Mouse (Mus musculus): ENCODE measurements around the gene Rnf150. TPM values are rescaled to one million over a fixed set of nuclear protein-coding genes. Genes with fewer than 3 reads are reported as not detected.
"Not testable (repeated sequence)": the region's sequence is repeated elsewhere in the genome, so short reads cannot be mapped to it uniquely, and the experiment has no call there.

Gene Rnf150
- total RNA-seq, 2 experiments from 2014 or later: 43.1 to 45.3 TPM

DNA sequence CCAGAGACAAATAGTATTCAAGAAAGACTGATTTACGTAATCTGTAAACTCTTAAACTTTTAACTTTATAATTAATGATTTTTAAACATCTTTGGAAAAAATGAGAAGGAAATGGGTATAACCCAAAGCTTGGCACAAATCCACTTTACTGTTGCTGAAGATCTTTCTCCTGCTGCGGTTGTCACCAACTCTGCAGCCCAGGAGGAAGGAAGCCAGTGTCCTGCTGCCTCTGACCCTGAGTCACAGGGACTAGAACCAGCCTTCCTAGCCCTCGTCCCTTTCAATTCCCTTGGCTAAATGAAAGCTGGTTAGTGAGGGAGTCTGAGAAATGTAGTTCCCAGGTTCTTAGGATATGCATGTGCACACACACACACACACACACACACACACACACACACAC lies 203.7 kb downstream of the Rnf150 start:
- no peak for DNase-seq (ENCODE audit: low spot score in 2 of 2)

DNA sequence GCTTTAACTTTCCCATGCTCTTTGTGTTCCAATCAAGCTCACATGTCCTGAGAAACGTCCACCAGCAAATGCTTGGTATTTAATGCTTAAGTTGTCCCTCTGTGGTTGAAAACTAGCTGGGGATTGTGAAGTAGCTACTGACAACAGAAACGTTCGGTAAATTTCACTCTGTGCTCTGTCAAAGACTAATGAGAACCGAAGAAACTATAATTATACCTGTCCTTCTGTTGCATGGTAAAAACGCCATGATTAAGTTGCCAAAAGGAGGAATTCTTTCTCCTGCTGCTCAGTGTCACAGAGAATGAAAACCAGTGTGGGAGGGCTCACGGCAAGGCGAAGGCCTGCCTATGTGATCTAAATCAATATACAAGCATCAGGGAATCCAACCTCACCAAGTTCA lies 204.8 kb downstream of the Rnf150 start:
- DNase-seq (ENCODE audit: low spot score in 2 of 2): no peak

DNA sequence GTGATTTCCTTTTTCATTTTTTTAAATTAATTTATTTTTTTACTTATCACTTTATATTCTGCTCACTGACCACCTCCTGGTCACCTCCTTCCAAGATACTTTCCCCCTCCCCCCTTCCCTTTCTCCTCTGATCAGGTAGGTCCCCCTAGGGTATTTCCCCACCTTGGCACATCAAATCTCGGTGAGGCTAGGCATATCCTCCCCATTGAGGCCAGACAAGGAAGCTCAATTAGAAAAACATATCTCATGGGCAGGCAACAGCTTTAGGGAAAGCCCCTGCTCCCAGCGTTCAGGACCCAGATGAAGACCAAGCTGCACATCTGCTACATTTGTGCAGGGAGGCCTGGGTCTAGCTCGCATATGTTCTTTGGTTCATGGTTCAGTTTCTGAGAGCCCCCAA lies 211.1 kb downstream of the Rnf150 start:
- DNase-seq (ENCODE audit: low spot score in 2 of 2): no peak

DNA sequence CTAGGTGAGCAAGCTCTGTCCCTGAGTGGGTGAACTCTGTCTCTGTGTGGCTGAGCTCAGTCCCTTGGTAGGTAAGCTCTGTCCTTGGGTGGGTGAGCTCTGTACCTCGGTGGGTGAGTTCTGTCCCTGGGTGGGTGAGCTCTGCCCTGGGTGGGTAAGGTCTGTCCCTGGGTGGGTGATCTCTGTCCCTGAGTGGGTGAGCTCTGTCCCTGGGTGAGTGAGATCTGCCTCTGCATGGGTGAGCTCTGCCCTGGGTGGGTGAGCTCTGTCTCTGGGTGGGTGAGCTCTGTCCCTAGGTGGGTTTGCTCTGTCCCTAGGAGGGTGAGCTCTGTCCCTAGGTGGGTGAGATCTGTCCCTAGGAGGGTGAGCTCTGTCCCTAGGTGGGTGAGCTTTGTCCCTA lies 213.5 kb downstream of the Rnf150 start:
- DNase-seq (ENCODE audit: low spot score in 2 of 2): no peak

DNA sequence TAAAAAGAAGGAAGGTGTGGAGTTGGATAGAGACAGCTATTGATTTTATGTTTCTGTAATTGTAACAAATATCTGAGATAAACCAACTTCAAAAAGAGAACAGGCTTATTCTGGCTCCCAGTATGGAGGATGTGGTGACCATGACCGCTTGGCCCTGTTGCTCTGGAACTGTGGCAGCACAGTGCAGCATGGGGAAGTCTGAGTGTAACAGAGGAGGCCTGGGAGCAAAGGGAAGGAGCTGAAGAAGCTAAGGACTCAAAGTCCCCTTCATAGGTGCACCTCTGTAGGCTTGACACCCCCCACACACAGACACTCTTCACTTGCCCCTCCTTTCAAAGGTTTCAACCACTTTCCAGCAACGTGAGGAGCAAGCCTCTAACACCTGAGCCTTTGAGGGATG lies 214.2 kb downstream of the Rnf150 start:
- no peak for DNase-seq (ENCODE audit: low spot score in 2 of 2)

DNA sequence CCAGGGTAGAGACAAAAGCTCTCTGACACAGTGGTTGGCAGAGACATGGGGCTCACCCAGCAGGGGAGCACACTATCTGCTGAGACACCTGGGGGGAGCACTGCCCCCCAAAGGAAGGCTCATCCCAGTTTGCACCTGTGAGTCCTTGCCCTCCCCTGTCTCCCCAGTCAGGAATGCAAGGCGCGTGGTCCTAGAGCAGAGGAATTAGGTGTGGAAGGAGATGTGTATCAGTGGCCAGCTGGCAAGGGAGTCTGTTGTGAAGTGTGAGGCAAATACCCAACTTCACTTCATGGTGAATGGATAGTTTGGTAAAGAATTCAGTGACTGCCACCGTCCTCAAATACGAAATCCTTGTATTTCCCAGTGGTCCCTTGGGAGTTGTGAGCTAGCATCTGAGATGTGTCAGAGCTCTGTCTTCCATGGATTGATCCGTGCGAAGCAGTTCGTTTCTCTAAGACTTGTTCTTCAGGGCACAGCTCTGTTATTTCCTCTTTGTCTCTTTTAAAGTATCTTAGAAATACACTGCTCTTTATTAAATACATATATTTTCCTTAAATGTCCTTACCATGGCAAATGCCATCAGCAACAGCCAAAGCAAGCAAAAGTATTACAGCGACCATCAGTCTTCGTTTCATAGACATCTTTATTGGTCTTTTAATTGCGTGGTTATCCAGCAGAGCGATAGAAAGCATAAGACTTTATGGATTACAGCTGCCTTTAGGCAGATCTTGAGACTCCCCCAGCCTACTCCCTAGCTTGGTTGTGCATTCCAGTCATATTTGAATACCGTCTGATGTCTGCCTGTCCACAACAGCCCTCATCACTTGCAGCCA lies 215.8 kb downstream of the Rnf150 start:
- no peak for DNase-seq (ENCODE audit: low spot score in 2 of 2)

DNA sequence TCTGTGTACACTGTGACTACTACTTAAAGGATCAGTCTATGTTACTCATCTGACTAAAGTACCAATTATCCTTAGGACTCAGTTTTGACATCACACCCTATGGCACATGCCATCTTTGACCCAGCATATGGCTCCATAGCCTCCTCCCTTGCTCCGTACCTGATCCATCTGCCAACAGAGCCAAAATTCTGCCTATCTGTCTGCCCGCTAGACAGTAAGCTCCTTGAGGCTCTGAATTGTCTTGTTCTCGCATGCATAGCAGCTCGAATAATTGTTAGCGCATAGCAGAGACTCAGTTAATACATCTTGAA lies 216.3 kb downstream of the Rnf150 start:
- DNase-seq (ENCODE audit: low spot score in 2 of 2): no peak

DNA sequence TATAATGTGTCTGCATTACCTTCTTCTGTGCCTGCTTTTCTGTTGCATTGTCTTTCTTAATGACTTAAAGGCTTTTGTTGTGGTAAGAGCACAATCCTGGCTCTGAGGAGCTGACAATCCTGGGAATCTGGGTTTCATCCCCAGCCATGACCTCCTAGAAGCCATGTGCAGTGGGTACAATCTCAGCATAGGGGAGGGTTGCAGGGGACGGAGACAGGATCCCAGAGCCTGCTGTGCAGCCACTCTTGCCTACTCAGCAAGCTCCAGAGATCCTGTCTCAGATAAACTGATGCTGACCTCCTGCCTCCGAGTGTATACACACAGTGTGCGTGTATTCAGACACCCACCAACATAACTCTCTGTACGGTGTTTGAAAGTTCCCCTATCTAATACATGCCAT lies 218.1 kb downstream of the Rnf150 start:
- no peak for DNase-seq (ENCODE audit: low spot score in 2 of 2)

DNA sequence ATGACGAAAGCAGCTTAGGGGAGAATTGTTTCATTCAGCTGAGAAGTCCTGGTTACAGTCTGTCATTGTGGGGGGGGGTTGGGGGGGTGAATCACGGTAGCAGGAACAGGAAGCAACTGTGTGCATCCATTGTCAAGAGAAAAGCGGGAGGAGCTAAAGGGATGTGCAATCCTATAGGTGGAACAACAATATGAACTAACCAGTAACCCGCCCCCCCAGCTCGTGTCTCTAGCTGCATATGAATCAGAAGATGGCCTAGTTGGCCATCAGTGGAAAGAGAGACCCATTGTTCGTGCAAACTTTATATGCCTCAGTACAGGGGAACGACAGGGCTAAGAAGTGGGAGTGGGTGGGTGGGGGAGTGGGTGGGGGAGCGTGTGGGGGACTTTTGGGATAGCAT lies 218.7 kb downstream of the Rnf150 start:
- not testable (repeated sequence) for DNase-seq (ENCODE audit: low spot score in 2 of 2)

DNA sequence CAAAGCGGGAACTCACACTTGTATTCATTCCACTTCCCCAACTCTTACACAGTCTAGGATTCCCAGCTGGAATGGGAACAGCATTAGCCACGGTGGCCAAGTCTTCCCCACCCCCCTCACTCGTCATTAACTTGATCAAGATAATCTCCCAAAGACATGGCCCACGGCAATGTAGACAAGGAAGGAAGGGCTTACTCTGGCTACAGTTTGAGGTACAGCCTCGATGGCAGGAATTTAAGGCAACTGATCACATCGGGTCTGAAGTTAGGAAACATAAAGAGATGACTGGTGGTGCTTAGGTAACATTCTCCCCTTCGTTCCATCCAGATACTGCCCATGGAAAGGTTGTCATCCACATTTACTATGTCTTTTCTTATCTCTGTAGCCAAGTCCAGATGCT lies 219.1 kb downstream of the Rnf150 start:
- no peak for DNase-seq (ENCODE audit: low spot score in 2 of 2)

DNA sequence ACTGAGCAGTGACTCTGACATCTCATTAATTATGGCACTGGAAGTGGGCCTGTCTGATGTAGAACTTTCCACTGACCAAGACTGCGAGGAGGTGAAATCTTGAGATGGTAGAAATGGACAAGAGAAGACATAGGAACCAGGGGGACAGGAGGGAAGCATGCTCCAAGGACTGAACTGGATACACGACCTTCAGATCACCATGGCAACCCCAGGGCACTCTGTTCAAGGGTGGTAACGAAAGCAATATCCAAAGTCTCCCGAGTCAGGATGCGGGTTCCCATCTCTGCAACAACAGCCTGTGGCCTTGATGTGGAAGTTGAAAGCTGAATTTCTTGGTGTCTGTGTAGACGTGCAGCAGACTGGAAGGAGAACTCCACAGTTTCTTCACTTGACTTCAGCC lies 220.3 kb downstream of the Rnf150 start:
- no peak for DNase-seq (ENCODE audit: low spot score in 2 of 2)

DNA sequence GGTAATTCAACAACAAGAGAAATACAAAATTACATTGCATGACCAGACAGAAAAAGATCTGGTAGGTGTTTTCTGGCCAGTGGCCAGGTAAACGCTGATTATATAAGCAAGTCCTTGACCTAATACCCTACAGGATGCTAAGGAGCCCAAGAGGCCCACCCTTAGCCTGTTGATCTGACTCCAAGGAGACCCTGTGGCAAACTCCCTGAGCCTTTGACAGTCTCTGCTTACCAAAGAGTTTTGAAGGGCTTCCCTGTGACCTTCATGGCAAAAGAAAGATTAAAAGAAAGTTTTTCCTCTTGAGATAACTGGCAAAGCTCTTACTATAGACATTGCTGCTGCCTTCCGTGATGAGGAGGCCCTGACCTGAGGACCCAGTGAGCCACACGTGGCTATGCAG lies 222.4 kb downstream of the Rnf150 start:
- DNase-seq (ENCODE audit: low spot score in 2 of 2): no peak

DNA sequence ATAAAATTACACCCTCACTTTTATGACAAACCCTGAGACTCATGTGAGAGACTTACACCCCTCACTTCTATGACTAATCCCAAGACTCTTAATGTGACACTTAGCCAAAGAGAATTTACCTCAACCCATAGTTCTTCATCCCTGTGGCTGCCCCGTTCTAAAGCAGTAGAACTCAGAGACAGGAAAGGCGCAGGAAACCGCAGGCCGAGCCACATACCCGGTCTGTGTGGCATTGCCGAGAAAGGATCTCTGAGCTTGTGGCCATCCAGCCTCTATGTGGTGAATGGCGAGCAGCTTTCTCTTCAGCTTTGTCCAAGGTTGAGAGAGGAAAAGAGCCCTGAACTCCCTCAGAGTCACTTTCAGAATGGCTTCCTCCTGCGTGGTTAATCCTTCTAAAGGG lies 223.5 kb downstream of the Rnf150 start:
- no peak for DNase-seq (ENCODE audit: low spot score in 2 of 2)

DNA sequence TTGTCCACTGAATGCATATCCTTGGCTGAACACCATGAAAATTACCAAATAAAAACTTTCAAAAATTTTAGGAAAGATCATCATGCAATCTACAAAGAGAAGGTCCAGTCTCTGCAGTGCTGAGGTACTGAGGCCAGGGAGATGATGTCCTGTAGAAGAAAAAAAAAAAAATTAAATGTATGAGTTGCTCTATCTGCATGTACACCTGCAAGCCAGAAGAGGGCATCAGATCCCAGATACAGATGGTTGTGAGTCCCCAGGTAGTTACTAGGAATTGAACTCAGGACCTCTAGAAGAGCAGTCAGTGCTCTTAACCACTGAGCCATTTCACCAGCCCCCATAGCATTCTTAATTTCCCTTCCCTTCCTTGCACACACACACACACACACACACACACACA lies 224.4 kb downstream of the Rnf150 start:
- no peak for DNase-seq (ENCODE audit: low spot score in 2 of 2)

DNA sequence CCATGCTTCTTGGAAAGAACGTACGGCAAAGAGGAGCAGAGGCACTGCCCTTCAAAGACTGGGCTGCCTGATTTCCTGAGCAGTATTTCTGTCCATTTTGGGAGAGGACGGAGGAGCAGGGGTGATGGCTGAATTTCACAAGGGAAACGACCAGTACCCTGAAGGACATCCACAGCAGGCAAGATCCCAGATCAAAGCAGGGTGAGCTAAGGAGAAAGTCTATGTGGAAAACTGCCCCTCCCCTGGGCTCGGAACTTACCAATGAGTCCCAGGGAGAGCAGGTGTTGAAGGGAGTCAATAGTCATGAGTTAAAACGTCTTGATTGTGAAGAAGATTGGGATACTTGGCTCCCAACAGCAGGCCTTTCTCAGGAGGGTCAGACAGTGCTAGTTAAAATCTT lies 225.0 kb downstream of the Rnf150 start:
- DNase-seq (ENCODE audit: low spot score in 2 of 2): no peak

DNA sequence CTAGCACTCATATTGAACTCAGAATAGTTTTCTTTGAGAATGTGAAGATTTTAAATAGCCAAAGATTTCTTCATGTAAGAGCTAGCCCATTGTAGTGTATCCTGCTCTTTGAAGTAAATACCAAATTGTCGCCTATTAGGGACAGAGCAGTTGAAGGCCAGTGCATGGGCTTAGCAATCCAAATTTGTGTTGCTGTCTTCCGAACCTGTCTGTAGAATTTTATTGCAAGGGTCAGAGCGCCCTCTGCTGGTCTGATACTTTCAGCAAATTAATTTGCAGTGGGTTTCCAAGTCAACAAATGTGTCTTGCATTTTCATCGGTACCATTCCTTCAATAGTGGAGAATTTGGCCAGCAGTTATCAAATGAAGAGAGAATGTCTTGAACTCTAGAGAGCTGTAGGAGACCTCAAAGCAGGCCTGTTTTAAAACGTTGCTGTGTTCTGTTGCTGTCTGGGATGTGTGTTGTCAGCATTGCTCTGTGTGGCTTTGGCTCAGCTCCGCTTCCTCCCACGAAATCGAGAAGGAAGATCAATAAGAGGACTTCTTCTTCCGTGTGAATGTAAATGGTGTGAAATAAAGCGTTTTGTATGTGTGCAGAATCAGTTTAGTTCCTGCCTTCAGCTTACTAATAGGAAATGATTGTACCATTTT lies 226.3 kb downstream of the Rnf150 start:
- DNase-seq (ENCODE audit: low spot score in 2 of 2): peak; percentile 89 to 93

DNA sequence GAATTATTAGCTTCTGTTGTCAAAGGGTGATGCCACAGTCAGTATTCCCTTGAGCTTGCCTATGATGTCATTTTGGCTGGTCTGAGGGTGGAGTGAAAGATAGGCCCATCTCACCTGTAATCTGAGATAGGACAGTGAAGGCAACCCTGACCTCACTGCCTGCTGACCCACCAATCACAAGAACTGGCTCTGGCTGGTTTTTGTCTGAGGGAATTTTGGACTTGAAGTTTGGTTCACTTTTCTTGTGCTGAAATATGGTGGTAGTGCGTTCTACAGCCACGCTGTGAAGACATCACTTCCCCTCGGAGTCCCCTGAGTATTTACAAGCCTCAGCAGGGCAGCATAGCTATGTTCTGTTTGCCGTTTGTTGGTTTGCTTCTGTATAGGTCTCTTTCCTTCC lies 227.3 kb downstream of the Rnf150 start:
- no peak for DNase-seq (ENCODE audit: low spot score in 2 of 2)

DNA sequence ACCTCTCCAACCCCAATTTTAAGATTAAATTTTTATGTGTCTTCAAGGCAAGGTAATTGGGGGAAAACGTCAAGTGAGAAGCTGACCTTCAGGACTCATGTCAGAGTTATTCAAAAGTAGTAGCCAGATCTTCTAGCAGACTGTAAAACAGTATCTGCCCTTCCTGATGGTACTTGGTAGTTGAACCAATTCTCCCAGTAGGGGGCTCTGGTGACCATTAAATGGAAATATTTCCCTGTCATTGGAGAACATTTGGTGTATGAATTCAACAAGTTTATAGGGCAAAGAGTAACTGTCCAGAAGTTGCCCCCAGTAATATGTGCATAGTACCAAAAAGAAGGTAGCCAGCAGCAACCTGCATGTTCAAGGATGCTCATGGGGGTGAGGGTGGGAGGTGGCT lies 236.9 kb downstream of the Rnf150 start:
- peak in 1 of 2 experiments; percentile 31 for DNase-seq (ENCODE audit: low spot score in 2 of 2)

DNA sequence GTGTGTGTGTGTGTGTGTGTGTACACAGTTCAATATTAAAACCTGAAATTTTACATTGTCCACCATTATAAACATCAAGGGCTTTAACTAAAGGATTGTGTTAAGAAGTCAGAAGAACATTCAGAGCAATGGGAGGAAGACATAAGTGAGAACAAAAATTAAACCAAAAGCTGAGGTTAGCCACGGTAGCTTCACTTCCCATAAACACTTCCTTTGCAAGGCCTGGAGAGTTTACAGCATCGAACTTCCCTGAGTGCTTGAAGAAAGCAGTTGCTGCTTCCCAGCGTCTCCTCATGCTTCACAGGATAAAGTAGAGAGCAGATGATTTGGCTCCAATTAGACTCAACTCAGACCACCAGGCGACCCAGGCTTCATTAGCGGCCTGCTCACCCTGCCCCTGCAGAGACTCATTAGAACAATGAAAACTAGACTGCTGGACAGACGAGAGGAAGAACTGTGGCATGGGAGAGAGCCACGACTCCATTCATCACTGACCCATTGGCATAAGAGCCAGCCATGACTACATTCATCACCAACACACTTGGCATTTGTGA lies 239.9 kb downstream of the Rnf150 start:
- DNase-seq (ENCODE audit: low spot score in 2 of 2): no peak

DNA sequence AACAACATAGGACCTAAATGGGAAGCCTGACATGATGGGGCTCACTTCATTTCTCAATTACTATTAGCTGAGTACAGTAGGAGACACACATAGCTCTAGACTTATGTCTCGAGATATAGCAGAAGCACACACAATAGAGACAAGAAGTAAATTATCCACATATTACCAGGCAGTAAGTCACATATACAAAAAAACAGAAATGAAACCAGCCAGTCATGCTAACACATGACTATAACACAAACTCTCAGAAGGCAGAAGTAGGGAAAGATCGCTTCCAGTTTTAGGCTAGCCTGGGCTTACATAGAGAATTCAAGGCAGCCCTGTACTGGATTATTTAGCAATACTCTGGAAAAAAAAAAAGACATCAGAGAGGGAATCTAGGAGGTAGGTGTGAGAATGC lies 240.8 kb downstream of the Rnf150 start:
- DNase-seq (ENCODE audit: low spot score in 2 of 2): no peak

DNA sequence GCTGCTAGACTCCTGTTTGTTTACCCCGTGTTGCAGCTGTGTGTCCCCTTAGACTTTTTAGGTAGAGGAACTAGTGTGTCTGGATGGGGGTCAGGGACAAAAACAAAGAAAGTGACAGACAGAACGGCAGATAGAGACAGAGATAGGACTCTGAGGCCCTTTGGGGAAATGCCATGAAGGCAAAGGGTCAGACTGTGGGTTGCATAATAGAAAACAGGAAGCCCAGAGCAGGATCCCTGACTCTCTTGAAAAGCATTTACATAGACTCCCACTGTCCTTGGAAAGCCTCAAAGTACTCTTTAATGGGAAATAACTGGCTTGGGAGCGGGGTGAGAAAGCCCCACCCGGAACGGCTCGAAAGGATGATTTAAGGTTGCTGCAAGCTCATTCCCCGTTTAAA lies 246.6 kb downstream of the Rnf150 start:
- DNase-seq (ENCODE audit: low spot score in 2 of 2): no peak

DNA sequence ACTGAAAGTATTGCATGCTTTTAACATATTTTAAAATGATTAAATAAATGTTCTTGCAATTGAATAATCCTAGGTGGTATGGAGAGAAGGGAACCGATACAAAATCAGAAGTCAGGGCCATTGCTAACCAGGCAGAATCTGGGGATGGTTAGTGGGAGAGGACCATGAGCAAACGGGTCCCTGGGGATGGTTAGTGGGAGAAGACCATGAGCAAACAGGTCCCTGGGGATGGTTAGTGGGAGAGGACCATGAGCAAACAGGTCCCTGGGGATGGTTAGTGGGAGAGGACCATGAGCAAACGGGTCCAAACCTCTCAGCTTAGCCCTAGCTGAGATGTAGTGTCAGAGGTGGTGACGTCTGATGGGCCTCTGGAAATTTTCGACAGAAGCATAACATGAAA lies 247.0 kb downstream of the Rnf150 start:
- DNase-seq (ENCODE audit: low spot score in 2 of 2): no peak

DNA sequence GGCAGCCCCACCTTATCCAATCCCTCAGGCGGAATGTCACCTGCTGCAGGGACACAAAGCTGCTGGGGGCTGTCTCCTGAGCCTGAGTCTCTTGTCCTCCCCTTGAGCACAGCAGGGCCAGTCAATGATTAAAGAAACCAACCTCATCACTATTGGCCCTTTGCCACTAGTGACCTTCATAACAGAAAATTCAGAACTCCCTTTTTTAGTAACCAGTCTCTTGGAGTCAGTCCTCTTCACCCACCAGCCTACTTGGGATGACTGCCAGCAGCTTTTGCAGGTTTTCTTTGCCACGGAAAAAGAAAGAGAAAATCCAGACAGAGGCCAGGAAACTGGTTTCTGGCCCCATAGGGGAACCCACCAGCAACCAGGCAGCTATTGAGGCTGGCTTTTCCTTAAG lies 271.9 kb downstream of the Rnf150 start:
- DNase-seq (ENCODE audit: low spot score in 2 of 2): peak in 1 of 2 experiments; percentile 27
